ENCODE assay signal across 27 mouse cellular contexts in the genomic region with DNA sequence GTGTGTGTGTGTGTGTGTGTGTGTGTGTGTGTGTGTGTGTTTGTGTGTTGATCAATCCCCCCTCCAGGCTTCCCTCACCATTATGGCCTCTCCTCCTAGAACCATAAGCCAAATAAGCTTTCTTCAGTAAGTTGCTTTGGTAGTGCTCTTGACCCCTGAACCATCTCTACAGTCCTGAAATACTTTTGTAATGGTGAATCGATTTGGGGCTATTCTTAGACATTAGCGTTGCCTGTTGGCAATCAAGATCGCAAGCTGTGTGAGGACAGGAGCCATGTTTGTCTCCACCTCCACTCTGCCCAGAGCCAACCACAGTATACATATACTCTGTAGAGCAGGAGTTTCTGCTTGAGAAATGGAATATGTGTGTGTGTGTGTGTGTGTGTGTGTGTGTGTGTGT. TPM values are rescaled to one million over a fixed set of nuclear protein-coding genes. Genes with fewer than 3 reads are reported as not detected.
"Had no signal": no experiment of that assay in that cellular context is flagged by ENCODE, and none has a peak within 500 bp of the region (broad histone marks: within the 10 kb centered on the region; RNA-seq: fewer than 3 reads in every experiment).

No protein-coding gene starts in this region.

- H3K9me3 ChIP-seq: heart, embryonic 15.5 days; hindbrain, embryonic 13.5 days; hindbrain, embryonic 15.5 days; kidney, embryonic 15.5 days; limb, embryonic 10.5 days had no signal

- H3K9ac ChIP-seq: heart, embryonic 13.5 days; heart, embryonic 15.5 days; hindbrain, embryonic 13.5 days; hindbrain, embryonic 15.5 days; kidney, embryonic 15.5 days; limb, embryonic 12.5 days; liver, embryonic 14.5 days had no signal

- ATAC-seq: hindbrain, postnatal 0 days; intestine, embryonic 16.5 days had no signal

- H3K27me3 ChIP-seq: heart, embryonic 13.5 days; heart, embryonic 15.5 days; hindbrain, embryonic 15.5 days; kidney, embryonic 15.5 days; limb, embryonic 12.5 days had no signal

- H3K4me2 ChIP-seq: heart, embryonic 13.5 days; heart, embryonic 15.5 days; hindbrain, embryonic 13.5 days; hindbrain, embryonic 15.5 days; kidney, embryonic 15.5 days; limb, embryonic 12.5 days had no signal

- H3K36me3 ChIP-seq: heart, embryonic 13.5 days; heart, embryonic 15.5 days; hindbrain, embryonic 13.5 days; hindbrain, embryonic 15.5 days; kidney, embryonic 15.5 days; limb, embryonic 10.5 days; limb, embryonic 12.5 days had no signal

- DNase-seq: gastrocnemius, postnatal 14 days; gastrocnemius, postnatal 36 days; heart, adult 2 months; heart, postnatal 14 days; heart, postnatal 4 days; kidney, adult 11 months; kidney, adult 2 months; kidney, adult 9 months; kidney, postnatal 14 days; kidney, postnatal 36 days; liver had no signal

- H3K4me3 ChIP-seq: heart, adult 2 months; heart, embryonic 13.5 days; heart, embryonic 15.5 days; hindbrain, embryonic 13.5 days; hindbrain, embryonic 15.5 days; kidney, embryonic 15.5 days; layer of hippocampus, adult 2 months; left cerebral cortex, adult 2 months; limb, embryonic 10.5 days; limb, embryonic 12.5 days had no signal

- H3K27ac ChIP-seq: heart, adult 2 months; heart, embryonic 13.5 days; heart, embryonic 15.5 days; hindbrain, embryonic 13.5 days; hindbrain, embryonic 15.5 days; hindbrain, postnatal 0 days; kidney, embryonic 15.5 days; kidney, postnatal 0 days; layer of hippocampus, adult 2 months; left cerebral cortex, adult 2 months; limb, embryonic 10.5 days; limb, embryonic 12.5 days; liver, embryonic 14.5 days had no signal

RNA-seq across cellular contexts. Expression of a gene that starts 14.2 kb away (rescaled TPM):
- total RNA-seq: hindbrain, postnatal 0 days had no signal
- polyA plus RNA-seq: frontal cortex, adult 2 months; heart, adult 2 months; hindbrain, embryonic 11.5 days; kidney, adult 2 months; kidney, embryonic 15.5 days; kidney, postnatal 0 days; limb, embryonic 14.5 days; liver, embryonic 14.5 days had no signal
